Mouse (Mus musculus) c-Kit-negative CD71-positive TER-119-positive erythroid progenitor cells, embryonic 14.5 days (primary cell): ENCODE measurements around the gene Padi4.

Experiments used
- DNase-seq: peaks from one replicate; pipeline ENCODE4 v3.0.0-alpha.2; 2013; ENCODE audit warnings: low read depth, low spot score

Gene Padi4

DNA sequence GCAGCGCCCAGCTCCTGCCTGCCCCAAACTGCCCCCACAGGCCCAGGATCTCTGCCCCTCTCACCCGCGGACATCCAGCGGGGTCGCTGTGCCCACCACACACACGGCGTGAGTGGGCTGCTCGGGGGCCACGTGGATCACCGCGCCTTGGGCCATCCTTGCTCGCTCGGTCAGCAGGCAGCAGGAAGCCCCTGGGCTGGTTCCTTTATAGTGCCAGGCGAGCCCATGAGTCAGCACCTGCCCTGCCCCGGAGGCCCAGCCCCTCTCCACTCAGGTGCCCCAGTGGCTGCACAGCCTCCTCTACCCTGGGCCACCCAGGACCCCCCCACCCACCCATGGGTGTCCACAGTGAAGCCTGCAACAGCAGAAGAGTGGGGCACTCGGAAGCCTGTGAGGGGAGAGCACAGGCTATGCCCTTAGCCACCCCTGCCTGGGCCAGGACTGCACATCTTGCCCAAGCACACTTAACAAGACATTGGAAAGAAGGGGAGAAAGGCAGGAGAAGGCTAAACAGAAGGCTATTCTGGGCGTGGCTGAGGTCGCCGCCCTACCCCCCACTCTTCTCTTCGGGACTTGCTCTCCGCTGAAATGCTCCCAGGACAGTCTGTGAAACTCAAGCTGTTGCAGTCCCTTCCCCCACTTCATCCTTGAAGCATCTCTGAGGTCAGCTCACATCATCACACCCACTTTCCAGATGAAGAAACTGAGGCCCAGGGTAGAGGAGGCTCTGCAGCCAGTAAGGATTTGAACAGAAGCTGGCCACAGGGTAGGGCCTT lies at the start of gene Padi4:
Gene Padi4 (minus strand): TSS at position 212 of the 776 bp plus-strand sequence.
- no peak for DNase-seq

DNA sequence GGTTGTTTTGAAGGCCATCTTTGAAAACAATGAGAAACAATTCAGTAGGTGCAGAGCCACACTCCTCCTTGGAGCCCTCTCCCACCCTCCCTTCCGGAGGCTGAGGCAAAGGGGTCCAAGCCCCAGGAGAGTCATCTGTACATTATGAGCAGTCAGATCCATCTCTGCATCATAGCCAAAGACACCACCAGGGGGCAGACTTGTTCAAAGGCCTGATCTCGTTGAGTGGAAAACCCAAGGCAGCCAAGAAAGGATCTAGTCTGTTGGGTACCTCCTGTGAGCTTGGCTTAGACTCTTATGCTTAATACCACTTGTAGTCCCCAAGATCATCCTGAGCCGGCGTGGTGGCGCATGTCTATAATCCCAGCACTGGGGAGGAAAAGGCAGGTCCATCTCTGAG lies 48.0 kb upstream of the Padi4 start:
- peak; percentile 70 for DNase-seq

DNA sequence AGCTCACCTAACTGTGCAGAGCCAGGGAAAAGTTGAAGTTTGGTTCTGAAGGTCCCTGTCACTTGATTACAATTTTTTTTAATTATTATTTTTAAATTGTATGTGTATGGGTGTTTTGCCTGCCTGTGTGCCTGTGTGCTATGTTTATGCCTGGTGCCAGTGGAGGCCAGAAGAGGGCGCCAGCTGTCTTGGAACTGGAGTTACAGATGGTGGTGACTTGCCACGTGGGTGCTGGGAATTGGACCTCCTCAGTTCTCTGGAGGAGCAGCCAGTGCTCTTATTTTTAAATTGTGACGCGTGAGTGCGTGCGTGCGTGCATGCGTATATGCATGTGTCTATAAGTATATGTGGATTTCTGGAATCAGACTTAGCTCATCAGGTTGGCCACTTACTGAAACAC lies 43.4 kb upstream of the Padi4 start:
- no peak for DNase-seq

DNA sequence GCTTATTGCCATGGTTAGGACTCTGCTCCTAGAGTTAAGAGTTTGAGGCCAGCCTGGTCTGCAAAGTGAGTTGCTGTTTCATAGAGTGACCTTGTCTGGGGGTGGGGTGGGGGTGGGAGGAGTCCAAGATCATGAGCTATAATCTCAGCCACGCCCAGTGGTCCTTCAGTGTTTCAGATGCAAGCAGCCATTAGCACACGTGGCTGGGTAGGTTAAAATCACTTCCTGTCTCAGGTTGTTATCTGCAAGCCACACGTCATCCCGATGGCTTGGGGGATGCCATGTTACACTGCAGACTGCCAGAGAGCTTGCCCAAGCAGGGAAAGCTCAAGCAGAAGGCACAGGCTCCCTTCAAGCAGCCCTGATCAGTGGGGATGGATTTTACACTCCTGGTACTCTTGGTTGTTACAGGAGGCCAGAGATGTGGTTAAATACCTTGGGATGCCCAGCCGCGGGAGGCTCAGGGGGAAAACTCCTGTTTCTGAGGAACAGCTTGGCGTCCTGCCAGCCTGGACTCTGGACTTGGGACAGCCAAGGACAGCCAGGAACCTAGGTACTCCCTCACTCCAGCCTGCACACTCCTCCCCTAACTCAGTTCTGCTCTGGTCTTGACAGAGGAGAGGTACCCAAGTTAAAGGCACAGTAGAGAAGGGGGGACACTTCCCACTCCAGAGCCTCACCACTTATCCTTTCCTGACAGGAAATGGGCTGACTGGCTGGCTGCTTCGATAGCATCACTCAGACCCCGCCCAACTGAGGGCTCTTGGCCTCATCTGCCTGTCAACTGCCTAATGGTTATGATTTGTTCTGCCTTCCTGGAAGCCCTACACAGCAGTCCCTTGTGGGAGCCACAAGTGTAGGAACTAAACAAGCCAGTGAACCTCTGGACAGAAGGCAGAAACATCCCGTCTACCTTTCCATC lies 42.2 kb upstream of the Padi4 start:
- peak; percentile 58 for DNase-seq

DNA sequence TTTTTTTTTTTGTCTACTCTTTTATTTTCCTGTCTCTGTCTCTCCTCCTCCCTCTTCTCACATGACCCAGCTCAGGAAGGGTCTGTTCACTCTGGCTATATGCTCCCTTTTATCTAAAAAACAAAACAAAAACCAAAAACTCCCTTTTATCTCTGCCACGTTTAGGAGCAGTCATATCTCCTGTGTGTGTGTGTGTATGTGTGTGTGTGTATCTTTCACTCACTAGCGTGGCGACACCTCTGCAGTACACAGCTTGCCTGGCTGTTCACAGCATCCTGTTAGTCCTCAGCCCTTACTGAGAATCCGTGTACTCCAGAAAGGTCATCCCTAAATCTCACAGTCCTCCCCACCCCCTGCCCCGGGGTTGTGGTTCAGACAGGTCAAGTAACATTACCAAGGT lies 41.5 kb upstream of the Padi4 start:
- no peak for DNase-seq

DNA sequence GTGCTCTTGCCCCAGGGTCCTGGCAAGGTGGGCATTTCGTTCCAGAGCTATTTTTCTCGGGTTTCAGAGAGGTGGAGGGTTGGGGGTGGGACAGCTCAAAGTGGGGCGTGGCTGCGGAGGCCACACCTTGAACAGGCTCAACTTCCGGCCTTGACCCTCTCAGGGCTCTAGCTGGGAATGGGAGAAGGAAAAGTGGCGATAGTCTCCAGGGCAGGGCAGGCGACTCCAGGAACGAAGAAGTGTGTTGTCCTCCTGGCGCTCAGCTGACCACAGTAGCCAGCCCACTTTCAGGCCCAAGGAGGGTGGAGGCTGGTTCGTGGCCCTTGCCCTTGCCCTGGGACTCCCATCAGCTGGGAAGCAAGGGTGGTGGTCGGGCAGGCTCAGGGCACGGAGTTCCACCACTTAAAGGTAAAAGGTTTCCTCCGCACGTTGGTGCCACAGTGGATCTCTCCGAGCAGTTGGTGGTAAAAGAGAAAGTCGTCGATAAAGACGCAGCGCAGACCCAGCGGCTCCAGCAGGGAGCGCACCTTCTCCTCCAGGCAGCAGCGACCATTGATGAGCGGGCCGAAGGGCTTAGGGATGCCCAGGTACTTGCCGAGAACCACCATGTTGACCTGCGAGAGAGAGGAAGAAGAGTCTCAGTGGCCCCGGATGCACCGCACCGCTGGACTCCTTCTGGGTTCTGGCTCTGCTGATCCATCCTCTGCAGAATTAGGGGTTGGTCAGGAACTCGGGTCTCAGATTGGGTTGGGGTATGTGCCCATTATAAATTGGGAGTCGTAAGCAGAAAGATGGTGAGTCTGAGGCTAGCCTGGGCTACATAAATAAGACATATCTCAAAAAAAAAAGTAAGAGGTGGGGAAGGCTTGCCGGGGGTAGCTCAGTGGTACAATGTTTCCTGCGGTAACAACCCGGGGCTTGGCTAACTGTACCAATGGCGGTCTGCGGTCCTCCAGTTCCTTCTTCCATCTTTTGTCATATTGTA lies 40.5 kb upstream of the Padi4 start:
- DNase-seq = no peak

DNA sequence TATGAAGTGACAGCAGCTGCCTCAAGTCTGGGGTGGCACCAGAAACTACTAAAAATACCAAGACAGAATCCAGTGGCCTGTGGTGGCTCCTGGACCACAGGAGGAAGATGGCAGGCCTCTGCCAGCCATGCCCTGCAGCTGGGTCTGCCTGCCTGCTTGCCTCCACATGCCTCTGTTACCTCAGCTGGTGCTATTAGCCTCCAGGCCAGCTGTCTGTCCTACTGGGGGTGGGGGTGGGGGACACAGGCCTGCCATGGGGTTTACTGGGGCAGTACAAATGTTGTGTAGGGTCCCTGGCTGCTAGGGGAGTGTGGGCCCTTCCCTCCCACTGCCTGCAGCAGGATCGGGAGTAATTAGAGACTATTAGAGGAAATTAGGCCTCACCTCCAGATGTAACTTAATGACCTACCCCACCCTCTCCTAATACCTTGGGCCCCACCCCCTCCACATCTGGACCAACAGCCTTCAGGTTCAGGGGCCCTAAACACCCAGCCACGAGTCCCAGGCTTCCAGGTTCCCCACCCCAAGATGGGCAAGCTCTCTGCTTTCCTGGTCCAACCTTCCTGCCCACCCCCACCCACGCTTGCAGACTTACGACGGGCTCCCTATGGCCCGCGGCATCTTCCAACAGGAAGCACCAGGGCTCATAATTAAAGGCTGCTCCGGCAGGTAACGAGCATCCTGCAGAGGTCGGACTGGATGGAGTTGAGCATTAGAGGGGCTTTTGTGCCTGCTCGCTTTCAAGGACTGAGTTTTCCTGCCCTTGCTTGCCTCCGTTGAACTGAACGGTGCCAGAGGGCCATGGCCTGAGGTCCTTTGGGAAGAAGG lies 39.5 kb upstream of the Padi4 start:
- DNase-seq = no peak

DNA sequence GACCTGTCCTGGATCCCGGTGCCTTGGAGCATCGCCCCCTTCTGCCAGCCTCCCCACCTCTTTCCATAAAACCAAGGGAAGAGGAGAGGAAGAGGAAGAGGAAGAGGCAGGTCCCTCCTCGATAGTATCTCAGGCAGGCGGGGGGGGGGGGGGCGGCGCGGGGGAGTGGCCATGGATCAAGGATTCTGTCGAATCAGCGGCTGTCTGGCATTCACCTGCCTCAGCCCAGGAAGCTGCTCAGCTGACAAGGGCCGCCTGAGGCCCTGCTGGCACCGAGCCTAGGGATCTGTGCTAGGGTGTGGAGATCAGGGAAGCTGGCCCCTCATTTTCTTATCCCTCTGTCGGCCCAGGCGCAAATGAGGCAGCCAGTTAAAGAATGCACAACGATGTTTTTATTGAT lies 38.6 kb upstream of the Padi4 start:
- DNase-seq = no peak

DNA sequence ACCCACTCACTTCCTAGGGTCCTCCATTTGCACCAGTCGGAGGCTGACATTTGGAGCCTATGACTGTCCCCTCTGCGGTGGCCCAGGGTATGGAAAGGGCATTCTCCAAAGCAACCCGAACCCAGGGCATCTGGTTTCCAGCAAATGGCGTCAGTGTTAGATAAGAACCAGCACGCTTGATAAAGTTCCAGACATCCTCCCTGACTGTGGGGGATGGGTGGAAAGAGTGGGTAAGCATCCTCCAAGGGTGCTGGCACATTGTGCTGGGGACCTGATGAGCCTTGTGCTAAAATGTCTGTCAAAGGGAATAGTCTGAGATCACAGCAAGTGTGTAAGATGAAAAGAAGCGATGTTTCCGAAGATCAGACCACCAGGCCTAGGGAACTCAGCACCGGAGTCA lies 38.2 kb upstream of the Padi4 start:
- DNase-seq = no peak

DNA sequence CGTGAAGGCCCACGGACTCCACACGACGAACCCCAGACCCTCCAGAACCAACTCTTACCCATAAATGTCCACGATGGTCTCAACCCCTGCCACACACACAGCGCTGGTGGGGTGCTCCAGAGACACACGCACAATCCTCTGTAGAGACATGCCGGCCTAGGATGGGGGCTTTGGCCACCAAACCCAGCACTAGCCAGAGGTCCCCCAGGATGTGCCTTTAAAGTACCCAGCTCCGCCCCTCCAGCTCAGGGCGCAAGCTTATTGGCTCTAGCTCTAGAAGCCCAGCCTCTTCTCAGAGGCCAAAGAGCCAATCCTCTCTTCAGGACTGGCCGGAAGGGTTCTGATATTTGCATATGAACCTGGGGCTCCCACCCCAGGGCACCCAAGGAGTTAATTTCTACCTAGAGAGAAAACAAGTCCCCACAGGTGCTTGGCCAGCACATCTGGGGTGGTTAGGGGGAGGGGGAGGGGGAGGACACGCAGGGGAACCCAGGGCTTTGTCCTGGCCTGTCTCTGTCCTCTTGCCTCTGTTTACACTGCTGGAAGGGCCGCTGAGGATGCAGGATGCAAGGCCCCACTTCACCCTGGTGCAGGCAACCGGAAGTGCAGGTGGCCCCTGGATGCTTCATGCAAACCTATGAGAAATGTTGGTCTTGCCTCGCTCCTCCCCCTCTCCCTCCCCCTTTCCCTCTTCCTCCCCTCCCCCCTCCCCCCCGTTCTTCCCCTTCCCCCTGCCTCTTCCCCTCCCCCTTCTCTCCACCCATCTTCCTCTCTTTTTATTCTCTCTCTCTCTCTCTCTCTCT lies 36.6 kb upstream of the Padi4 start, which contains the start of gene Padi3:
Gene Padi3 (minus strand): TSS at position 191 of the 803 bp plus-strand sequence.
- DNase-seq = no peak

DNA sequence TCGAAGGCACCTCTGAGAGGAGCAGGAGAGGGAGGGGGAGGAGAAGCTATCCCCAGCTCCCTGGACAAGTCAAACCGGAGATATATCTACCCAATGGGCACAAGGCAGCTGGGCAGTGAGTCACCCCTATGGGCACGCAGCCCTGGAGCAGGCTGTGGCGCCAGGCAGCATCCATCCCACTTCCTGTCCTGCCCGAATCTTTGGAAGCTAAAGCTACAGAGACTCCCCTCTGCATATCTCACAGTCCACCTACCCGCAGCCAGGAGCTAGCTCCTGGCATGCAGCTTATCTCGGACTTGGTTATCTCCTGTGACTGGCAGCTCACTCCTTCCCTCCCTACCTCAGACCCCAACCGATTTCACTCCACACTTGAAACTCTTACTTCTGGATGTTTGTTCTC lies 35.1 kb upstream of the Padi4 start:
- no peak for DNase-seq

DNA sequence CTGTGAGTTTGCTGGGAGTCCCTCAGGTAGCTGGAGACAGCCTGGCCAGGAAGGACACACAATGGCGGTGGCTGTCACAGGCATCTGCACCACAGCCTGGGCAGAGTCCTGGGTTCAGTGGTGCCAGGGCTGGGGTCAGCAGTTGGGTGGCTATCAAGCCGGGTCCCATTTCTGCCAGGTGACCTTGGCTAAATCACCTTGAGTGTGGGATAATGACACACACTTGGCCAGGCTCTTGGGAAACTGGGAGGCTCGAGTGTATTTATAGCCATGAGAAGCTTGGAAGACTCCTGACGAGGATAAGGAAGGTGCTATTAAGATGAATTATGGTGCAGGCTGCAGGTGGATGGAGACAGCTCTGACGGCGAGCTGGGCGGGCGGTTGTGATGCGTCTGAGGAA lies 30.6 kb upstream of the Padi4 start:
- DNase-seq = no peak

DNA sequence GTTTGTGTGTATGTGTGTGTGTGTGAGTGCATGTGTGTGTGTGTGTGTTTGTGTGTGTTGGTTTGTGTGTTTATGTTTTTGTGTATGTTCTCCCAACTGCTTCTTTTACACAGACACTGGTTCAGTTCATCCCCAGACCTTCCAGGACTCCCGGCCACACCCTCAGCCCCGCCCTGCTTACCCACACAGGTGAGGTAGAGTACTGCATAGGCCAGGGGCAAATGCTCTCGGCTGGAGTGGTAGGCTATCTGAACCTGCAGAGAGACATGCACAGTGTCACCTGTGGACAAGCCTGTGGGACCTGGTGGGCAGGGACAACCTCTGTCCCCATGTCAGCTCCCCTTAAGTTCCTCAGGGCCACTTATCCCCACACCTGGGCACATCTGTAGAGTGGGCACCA lies 27.3 kb upstream of the Padi4 start:
- DNase-seq = no peak

DNA sequence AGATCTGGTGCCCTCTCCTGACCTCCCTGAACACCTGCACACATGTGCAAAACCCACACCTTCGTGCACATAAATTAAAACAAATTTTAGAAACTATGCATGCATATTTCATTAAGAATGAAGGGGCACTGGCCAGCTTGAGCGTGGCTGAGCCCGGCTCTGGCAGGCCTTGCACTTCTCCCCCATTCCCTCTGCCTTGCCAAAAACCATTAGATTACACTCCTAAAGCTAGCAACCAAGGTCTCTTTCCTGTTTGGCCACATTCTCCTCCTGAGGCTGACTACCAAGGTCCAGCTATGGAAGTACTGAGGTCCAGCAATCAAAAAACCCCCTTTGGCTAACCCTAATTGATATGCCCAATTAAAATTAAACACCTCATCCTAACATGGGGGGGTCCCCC lies 22.8 kb upstream of the Padi4 start:
- no peak for DNase-seq

DNA sequence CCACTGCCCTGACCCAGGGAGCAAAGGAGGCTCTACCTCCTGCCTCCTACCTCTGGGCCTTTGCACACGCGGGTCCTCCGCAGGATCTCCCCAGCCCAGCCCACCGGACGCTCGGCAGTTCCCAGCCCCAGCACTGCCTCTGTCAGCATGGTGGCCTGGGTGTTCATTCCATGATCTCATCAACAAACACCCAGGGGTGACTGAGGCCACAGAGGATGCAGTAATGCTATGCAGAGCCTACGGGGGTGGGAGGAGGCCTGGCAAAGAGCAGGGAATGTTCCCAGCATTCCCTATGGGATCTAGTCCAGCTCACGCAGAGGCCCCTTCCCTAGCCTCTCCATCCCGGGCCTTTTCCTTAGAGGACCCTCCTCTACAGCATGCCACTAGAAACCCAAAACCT lies 20.6 kb upstream of the Padi4 start:
- no peak for DNase-seq

DNA sequence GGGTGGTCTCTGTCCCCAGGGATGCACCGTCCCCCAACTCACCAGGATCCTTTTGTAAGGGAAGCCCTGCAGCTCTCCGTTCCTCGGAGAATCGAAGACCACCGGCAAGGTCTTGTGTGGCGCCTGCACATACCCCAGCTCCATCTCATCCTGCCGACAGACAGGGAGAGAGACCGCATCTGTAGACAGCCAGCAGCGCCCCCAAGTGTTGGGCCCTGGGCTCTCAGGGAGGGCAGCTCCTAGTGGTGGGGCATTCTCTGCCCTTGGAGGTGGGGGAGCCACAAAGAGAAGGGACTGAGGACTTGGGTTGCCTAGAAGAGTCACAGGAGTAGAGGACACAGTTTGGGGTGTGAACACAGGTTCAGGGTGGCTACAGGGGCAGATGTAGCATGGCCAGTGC lies 19.8 kb upstream of the Padi4 start:
- no peak for DNase-seq

DNA sequence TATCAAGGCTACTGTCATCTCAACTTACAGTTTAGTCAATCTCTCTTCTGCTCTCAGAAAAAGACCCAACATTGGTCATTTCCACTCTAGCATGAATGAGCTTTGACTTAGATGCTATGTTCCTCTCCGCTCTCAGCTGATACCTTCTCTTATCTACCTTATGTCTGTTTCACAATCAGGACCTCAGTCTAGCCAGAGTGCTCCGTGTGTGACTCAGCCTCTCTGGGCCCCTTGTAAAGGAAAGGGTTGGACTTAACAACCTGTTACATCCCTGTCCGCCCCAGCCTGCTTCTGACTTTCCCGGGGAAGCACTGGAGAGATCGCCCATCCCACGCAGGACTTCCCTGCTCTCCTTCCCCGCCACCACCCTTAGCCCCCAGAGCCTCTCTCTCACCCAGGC lies 18.5 kb upstream of the Padi4 start:
- no peak for DNase-seq

DNA sequence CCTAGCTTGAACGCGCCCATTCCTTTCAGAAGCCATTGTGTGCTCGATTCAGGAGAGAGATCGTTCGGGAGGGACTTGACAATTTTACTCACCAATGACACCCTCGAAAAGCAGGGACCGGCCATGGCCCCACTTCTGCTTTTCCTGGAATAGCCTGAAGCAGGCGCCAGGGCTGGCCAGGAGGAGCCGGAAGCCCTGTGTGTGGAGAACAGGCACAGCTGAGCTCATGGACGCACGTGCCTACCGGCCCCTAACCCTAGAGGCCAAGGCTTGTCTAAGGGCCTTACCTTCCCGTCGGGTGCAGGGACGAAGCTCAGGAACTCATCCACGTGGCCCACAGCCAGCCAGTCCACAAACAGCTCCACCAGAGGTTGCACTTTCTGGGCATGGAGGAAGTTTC lies 17.0 kb upstream of the Padi4 start:
- no peak for DNase-seq

DNA sequence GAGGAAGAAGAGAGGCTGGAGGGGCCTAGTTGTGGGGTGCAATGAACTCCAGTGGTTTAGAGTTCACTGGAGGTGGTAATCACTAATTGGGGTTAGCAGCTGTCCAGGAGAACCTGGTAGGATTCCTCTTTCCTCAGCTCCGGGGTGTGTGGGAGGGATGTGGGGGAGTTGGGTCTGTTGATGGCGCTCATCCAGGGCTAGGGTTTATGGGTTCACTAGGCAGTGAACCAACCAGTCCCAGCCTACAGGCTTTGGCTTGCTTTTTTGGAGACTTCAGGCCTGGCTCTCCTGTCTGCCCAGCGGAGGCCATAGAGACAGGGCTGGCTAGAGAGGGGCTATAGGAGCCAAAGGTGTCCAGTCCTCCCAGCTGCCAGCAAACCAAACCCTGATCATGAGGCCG lies 15.9 kb upstream of the Padi4 start:
- no peak for DNase-seq

DNA sequence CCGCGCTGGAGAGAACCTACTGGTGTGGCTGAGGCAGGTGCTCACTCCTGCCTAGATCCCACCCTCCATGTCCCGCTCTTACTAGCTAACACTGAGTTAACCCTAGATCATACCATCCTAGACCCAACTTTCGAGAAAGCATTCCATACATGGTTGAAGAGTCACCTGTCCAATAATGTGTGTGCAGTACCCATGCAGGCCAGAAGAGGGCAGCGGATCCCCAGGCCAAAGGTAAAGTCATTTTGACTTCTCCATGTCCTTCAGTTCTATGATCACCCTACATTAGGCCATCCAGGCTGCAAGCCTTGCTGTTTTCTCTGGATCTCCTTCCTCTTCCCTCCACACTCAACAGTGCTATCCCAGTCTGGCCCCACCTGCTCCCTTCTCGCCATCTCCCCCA lies 14.9 kb upstream of the Padi4 start:
- peak; percentile 59 for DNase-seq
